Mouse (Mus musculus) olfactory bulb, adult 2 months (tissue): ENCODE results near the gene Akt3.

Experiments
- CTCF ChIP-seq: fragments of 200-500 bp; IDR thresholded peaks from 2 replicates; pipeline ENCODE4 v1.5.1; 2012; ENCODE audit warnings: low read depth, mild to moderate bottlenecking, low read length, moderate library complexity; ENCODE audit not compliant: insufficient read depth
- POLR2A ChIP-seq: fragments of 200-500 bp; IDR thresholded peaks from 2 replicates; pipeline ENCODE4 v1.6.1; 2012; ENCODE audit warnings: mild to moderate bottlenecking, low read depth, low read length, moderate library complexity; ENCODE audit not compliant: insufficient read depth

DNA sequence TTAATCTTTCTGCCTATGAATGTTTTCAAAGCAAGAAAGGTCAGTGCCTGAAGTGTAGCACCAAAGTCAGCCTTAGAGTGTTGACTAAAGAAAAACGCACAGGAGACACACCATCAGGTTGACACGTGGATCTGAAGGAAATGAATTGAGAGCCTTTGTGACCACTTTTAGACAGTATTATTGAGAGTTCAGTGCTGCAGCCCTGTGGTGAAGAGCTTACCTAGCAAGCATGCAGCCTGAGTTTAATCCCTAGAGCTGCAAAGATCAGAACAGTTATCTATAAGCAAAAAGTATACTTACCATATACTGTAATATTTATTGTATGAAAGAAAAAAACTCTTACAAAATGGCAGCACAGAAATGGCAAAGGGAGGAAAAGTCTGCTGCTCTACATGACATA, 219.6 kb downstream of the Akt3 start:
- TF ChIP-seq CTCF (no peak), POLR2A (no peak)
